Mouse (Mus musculus) regulatory T cell (primary cell): ENCODE data around the gene Cacng2.

Source experiments
- in situ Hi-C: fragments of 300-600 bp; cut with MboI, MseI; formaldehyde crosslinking; loops from one replicate; pipeline ENCODE4 v1.15.1; 2025; ENCODE audit warnings: high pct_unique_total_duplicates

Gene Cacng2

DNA sequence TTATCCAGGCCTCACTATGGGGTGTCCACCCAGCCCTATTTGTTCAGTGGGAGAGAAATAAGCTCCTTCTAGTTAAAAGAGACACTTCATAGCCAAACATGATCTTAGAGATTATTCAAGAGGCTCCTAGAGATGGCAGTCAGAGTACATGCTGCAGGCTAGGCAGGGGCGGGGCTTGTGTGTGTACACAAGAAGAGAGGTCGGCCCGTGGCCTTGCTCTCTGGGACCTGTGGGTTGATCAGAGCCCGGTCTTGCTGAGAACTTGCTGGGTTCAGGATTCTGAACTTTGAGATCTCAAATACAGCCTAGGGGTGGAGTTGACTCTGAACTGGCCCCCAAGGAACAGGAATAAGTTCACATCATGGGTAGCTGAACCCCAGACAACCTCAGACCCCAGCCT is 95.6 kb downstream of the Cacng2 start:
- in situ Hi-C loops: loop anchor here (25.0 kb wide), 2 partner anchors 638 to 1012 kb away; no protein-coding TSS in a partner anchor

DNA sequence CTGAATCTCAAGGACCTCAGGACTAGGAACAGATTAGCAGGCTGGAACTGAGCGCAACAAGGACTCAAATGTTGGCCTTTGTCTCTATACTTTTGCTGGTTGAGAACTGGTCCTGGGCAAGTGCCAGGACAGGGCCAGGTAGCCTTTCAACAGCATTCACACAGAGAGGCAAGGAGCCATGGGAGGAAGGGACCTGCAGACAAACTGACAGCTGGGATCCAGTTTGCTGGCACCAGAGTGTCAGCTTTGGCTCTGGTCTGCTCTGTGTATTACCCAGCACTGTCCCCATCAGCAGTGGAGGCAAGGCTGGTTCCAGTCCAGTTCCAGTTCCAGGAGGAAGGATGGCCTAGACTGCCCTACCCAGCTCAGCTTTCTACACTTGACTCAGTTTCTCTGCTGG is 105.8 kb downstream of the Cacng2 start:
- in situ Hi-C loops: loop anchor here (25.0 kb wide), 2 partner anchors 648 to 1002 kb away; no protein-coding TSS in a partner anchor

DNA sequence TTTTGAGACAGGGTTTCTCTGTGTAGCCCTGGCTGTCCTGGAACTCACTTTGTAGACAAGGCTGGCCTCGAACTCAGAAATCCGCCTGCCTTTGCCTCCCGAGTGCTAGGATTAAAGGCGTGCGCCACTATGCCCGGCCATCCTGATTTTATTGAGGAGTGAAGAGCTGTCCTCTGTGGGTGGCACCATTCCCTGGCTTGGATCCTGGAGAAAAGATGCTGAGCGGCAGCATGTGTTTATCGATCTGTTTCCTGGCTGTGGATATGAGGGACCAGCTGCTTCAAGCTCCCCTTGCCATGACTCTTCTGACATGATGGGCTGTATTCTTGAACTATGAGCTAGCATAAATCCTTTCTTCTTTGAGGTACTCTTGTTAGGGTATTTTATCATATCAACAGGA is 111.6 kb downstream of the Cacng2 start:
- in situ Hi-C loops: loop anchor here (25.0 kb wide), 2 partner anchors 654 to 996 kb away; no protein-coding TSS in a partner anchor

DNA sequence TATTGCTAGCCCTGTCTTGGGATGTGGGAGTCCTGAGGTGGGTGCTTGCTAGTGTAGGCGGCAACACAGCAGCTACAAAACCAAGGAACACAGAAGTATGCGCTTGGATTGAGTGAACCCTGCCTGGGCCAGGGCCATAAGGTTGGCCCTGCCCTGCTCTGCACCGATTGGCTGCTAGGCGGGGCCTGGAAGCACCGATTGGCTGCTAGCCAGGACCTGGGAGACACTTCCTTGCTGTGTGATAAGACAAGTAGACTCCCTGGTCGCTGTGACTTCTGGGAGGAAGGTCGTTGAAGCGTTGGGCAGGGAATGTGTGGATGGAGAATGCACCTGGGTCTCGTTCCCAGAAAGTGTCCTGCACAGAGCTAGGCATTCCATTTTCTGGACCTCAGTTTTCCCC is 115.9 kb downstream of the Cacng2 start:
- in situ Hi-C loops: loop anchor here (25.0 kb wide), 2 partner anchors 658 to 992 kb away; no protein-coding TSS in a partner anchor

DNA sequence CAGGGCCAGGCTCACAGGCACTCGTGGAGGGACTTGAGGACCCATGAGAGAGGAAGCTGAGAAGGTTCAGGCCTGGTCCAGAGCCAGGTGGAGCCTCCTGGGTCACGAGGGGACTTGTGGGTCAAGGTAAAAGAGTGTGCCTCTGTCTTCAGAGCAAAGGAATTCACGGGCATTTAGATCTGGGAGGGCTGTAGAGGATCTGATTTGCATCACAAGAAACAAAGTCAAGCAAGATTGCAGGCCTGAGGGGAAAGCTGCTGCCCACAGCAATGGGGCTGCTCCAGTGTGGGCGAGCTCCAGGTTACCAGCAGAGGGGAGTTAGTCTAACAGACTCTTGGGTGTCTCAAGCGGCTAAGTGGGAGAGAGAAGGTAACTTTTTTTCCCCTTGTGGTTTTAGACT is 118.4 kb downstream of the Cacng2 start:
- in situ Hi-C loops: loop anchor here (25.0 kb wide), 2 partner anchors 661 to 989 kb away; no protein-coding TSS in a partner anchor

DNA sequence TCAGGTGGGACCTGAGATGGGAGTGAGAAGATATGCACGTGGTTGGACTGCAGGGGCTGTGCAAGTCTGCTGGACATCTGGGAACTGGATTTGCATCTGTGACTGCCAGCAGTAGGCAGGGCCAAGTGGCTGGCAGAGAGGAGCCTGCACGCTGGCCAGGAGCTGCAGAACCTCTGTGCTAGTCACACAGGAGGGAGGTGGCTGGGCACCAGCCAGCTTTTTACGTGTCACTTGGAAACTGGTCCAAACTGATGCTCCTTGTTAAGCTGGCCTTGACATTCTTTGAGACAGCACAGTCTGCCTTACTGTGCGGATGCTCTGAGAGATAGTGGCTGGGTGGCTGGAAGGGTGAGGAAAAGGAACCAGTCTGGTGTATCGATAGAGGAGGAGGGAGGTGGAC is 131.3 kb downstream of the Cacng2 start:
- in situ Hi-C loops: no loop called here

- in situ Hi-C loops: no loop called here
Measured at GRCm38 (mm10) chr15:77983391-77983790, 136.4 kb downstream of the Cacng2 start.

DNA sequence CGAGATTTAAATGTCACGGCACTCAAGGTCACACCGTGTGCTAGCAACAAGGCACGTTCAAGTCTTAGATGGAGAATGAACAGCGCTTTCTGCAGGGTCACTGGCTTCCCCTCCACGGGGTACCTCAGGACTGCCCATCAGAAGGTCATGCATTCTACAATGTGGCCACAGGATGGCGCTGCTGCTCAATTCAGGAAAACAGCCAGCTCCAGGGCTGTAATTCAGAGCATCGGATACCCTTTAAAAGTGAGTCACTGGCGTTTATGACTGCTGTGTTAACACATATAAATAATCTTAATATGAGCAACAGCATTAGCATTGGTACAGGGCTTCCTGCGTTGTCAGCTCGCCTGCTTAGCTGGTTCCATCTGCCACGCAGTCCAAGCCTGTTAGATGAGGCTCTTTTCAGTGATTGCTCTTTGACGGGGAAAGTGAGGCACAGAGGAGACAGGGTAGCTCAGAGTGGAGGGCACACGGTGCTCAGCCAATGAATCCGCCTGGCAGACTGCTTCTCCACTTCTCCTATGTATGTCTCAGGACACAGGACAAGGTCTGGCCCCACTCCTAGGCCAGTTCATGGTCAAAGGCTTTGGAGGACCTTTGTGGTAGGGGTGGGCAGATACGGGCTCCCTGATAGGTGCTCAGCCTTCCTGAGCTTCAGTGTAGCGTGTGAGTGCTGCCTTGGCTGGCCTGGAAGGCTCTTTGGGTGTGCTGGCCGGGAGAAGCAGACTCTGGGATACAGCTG is 137.5 kb downstream of the Cacng2 start:
- in situ Hi-C loops: no loop called here

DNA sequence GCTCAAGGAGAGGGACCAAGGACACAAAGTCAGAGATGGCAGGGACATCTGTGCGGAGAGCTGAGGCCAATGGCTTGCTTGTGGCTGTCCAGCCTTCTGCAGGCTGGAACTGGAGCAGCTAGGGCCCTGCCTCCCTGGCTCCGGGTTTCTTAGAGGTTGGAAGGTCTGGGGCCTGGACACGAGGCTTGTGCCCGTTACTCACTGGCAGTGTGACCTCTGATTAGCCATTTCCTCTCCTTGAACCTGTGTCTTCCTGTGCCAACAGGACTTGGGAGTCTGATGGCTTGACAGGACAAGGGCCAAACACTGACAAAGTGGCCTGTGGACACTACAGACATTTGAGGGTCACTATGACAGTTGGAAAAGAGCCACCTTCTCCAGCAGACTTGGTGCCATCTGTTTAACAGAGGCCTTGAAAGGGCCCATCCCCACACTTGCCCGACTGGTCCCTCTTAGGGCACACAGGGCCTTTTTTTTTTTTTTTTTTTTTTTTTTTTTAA is 138.6 kb downstream of the Cacng2 start:
- in situ Hi-C loops: no loop called here

- in situ Hi-C loops: no loop called here
Measured at GRCm38 (mm10) chr15:77979427-77979865, 140.4 kb downstream of the Cacng2 start.

DNA sequence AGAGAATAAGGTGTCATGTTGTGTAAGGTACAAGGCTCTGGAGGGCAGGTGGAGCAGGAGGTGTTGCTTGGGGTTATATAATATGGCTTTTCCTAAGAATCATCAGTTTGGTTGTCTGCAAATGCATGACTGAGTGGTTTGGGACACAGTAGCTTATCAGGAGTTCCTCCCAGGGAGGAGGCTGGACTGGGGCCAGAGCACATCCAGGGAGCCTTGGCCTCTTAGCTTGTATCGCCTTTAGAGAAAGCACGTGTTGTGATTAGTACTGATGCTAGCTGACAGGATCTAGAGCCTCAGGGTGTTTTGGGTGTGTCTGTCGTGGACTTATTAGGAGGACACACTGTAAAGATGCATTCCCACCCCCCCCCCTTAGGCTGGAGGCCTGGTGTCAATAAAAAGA is 142.2 kb downstream of the Cacng2 start:
- in situ Hi-C loops: no loop called here

DNA sequence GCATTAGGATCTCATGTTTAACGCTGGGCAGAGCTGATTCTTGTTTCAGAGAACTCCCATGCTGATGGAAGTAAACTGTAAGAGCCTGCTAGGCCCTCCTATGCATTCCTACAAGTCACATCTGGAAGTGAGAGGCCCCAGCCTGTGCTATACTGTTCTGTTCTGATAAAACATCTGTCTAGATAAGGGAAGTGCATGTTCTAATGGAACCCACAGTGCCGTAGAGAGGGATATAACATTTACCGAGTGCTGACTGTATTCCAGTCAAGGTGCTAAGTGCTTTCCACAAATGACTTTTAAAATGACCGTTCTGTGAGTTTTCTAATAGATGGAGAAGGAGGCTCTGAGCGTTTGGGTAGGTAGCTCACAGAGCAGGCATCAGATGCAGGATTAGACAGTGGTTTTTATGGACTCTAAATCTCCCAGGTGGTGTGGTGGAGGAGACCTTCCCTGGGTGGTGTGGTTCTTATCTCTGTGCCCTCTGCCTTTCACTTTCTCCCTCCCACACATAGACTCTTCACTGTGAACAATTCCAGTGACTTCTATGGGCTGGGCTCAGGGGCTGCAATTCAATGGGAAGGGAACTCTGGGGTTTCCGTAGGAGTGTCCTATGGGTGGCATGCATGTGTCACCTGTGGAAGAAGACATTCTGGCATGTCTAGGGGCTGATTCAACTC is 145.5 kb downstream of the Cacng2 start:
- in situ Hi-C loops: loop anchor here (25.0 kb wide), 1 partner anchor 1762 kb away; no protein-coding TSS in a partner anchor

GRCm38 (mm10) chr15:77970470-77971292 is 149.1 kb downstream of the Cacng2 start, which contains the start of gene Eif3d:
Eif3d (minus strand) TSS chr15:77970813.
- in situ Hi-C loops: loop anchor here (25.0 kb wide), 1 partner anchor 1758 kb away; no protein-coding TSS in a partner anchor

- in situ Hi-C loops: loop anchor here (5.0 to 25.0 kb wide), 2 partner anchors 38 to 1758 kb away; no protein-coding TSS in a partner anchor
Measured at GRCm38 (mm10) chr15:77969940-77970469, 149.8 kb downstream of the Cacng2 start.

DNA sequence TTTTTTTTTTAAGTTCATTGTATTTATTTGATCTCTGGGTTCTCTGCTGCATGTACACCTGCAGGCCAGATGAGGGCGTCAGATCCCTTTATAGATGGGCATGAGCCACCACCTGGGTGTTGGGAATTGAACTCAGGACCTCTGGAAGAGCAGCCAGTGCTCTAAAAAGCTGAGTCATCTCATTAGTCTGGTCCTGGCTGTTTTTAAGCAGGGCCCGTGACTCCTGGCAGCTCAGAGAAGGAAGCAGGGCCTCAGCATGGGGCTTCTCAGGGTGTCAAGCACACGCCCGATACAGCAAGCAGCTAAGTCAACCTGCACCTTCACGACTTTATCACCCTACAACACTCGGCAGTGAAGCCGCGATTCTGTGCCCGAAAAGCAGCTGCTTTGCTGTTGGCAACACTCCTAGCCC is 154.7 kb downstream of the Cacng2 start:
- in situ Hi-C loops: loop anchor here (5.0 to 25.0 kb wide), 2 partner anchors 33 to 1753 kb away; no protein-coding TSS in a partner anchor

DNA sequence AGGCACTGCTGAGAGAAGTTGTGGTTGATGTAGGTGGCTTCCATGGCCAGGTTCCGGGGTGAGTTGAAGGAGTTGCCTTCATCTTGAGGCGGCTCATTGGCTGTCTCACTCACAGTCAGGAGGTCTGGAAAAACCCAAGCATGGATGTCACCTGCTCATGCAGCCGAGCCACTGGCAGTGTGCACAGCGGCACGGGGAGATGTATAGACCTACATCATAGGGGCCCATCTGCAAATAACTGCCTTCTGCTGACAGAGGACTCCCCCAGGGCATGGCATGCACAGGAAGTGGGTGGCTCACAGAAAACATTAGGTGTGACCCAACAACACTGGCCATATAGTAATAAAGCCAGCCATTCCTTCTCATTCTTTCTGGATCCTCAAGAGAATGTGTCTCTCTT is 157.4 kb downstream of the Cacng2 start:
- in situ Hi-C loops: loop anchor here (25.0 kb wide), 1 partner anchor 1750 kb away; no protein-coding TSS in a partner anchor

- in situ Hi-C loops: loop anchor here (25.0 kb wide), 1 partner anchor 1748 kb away; no protein-coding TSS in a partner anchor
Measured at GRCm38 (mm10) chr15:77960693-77961092, 159.1 kb downstream of the Cacng2 start.

GRCm38 (mm10) chr15:77958071-77958470 is 161.8 kb downstream of the Cacng2 start:
- in situ Hi-C loops: loop anchor here (25.0 kb wide), 1 partner anchor 1746 kb away; no protein-coding TSS in a partner anchor

DNA sequence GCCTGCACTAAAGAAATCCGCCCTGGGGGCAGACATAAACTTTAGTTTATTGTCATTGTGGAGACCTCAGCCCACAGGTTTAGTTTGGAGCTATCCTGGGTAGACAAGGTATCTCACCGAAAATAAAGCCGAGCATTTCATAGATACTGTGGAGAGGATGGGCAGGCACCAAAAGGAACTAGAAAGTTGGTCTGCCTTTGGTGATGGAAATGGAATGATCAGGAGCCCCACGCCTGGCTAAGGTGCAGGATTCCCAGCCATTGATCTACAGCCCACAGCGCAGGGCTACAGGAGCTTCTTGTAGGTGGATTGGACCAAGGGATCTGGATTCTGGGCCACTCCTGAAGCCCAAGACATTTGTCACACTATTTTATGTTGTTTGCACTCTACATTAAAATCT is 162.2 kb downstream of the Cacng2 start:
- in situ Hi-C loops: loop anchor here (25.0 kb wide), 1 partner anchor 1745 kb away; no protein-coding TSS in a partner anchor

DNA sequence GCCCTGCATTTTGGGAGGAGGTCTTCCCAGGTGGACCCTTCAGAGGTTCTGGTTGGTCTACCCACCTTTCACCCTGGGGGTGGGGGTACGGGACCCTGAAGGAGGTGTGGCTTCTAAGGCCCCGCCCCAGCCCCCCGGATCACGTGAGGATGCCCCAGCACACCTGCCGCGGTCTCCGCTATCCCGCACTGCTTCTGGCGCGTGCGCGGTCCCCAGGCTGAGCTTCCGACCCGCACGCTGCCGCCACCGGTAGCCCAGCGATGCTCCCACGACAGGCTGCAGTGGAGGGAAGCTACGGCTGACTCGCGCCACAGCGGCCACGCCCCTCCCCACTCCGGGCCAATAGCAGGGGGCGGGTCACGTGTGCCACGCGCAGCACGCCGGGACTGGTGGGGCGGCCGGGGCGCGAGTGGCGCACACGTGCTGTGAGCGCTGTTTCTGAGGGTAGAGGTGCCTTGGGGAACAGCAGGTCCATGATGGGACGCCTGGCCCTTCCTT is 163.4 kb downstream of the Cacng2 start, which contains the start of gene Foxred2:
Gene Foxred2 (minus strand): TSS at position 319 of the 498 bp plus-strand sequence.
- in situ Hi-C loops: loop anchor here (25.0 kb wide), 1 partner anchor 1744 kb away; no protein-coding TSS in a partner anchor
